Mouse (Mus musculus): ENCODE measurements around the gene Krcc1. TPM values are rescaled to one million over a fixed set of nuclear protein-coding genes. Genes with fewer than 3 reads are reported as not detected.
A peak's percentile ranks its signal among the peaks of the same experiment; 100 is the strongest.

Gene Krcc1
- total RNA-seq (2021) = 10 to 100 TPM; 67.0 to 79.3 TPM
- long read RNA-seq, experiment 1, transcript Krcc1-203 (3 exons, 1,687 nt) = major isoform, 45 of 47 reads
- long read RNA-seq, experiment 1, partial matches to known transcripts = 0 of 47 reads
- long read RNA-seq, experiment 1, other reads (novel, unspliced or antisense) = 1 of 47 reads
- long read RNA-seq, experiment 2, transcript Krcc1-203 (3 exons, 1,687 nt) = major isoform, 66 of 74 reads
- long read RNA-seq, experiment 2, partial matches to known transcripts = 0 of 74 reads
- long read RNA-seq, experiment 2, other reads (novel, unspliced or antisense) = 6 of 74 reads

GRCm38 (mm10) chr6:71271389-71272315 lies at the start of gene Krcc1:
Krcc1 (plus strand) TSS chr6:71271677.
- DNase-seq (ENCODE audit: low spot score in 2 of 2) = peak; percentile 97

- no peak for DNase-seq (ENCODE audit: low spot score in 2 of 2)
Observed at GRCm38 (mm10) chr6:71224184-71224943, 47.1 kb upstream of the Krcc1 start.

- DNase-seq (ENCODE audit: low spot score in 2 of 2) = no peak
Observed at GRCm38 (mm10) chr6:71226544-71226943, 44.9 kb upstream of the Krcc1 start.

- DNase-seq (ENCODE audit: low spot score in 2 of 2) = no peak
Observed at GRCm38 (mm10) chr6:71227157-71227770, 44.2 kb upstream of the Krcc1 start.

- no peak for DNase-seq (ENCODE audit: low spot score in 2 of 2)
Observed at GRCm38 (mm10) chr6:71235121-71235520, 36.4 kb upstream of the Krcc1 start.

GRCm38 (mm10) chr6:71235944-71236343 lies 35.5 kb upstream of the Krcc1 start:
- no peak for DNase-seq (ENCODE audit: low spot score in 2 of 2)

- DNase-seq (ENCODE audit: low spot score in 2 of 2) = no peak
Observed at GRCm38 (mm10) chr6:71236506-71236905, 35.0 kb upstream of the Krcc1 start.

GRCm38 (mm10) chr6:71237031-71237431 lies 34.4 kb upstream of the Krcc1 start:
- DNase-seq (ENCODE audit: low spot score in 2 of 2) = no peak

- DNase-seq (ENCODE audit: low spot score in 2 of 2) = no peak
Observed at GRCm38 (mm10) chr6:71239069-71239750, 32.3 kb upstream of the Krcc1 start.

GRCm38 (mm10) chr6:71240831-71241230 lies 30.6 kb upstream of the Krcc1 start:
- DNase-seq (ENCODE audit: low spot score in 2 of 2) = no peak

- DNase-seq (ENCODE audit: low spot score in 2 of 2) = no peak
Observed at GRCm38 (mm10) chr6:71242811-71243210, 28.7 kb upstream of the Krcc1 start.

- DNase-seq (ENCODE audit: low spot score in 2 of 2) = no peak
Observed at GRCm38 (mm10) chr6:71243258-71243657, 28.2 kb upstream of the Krcc1 start.

GRCm38 (mm10) chr6:71248420-71248819 lies 23.1 kb upstream of the Krcc1 start:
- DNase-seq (ENCODE audit: low spot score in 2 of 2) = no peak

GRCm38 (mm10) chr6:71249615-71250014 lies 21.9 kb upstream of the Krcc1 start:
- no peak for DNase-seq (ENCODE audit: low spot score in 2 of 2)

GRCm38 (mm10) chr6:71250951-71251350 lies 20.5 kb upstream of the Krcc1 start:
- DNase-seq (ENCODE audit: low spot score in 2 of 2) = no peak

- no peak for DNase-seq (ENCODE audit: low spot score in 2 of 2)
Observed at GRCm38 (mm10) chr6:71254456-71254855, 17.0 kb upstream of the Krcc1 start.

GRCm38 (mm10) chr6:71256166-71256565 lies 15.3 kb upstream of the Krcc1 start:
- no peak for DNase-seq (ENCODE audit: low spot score in 2 of 2)

GRCm38 (mm10) chr6:71257375-71257774 lies 14.1 kb upstream of the Krcc1 start:
- DNase-seq (ENCODE audit: low spot score in 2 of 2) = no peak

GRCm38 (mm10) chr6:71258562-71258961 lies 12.9 kb upstream of the Krcc1 start:
- no peak for DNase-seq (ENCODE audit: low spot score in 2 of 2)

- DNase-seq (ENCODE audit: low spot score in 2 of 2) = no peak
Observed at GRCm38 (mm10) chr6:71259166-71259565, 12.3 kb upstream of the Krcc1 start.

All from adrenal gland, adult 18-20 months (tissue).